Mouse (Mus musculus) gastrocnemius, postnatal 25 days (tissue): ENCODE data around the gene Col4a2. TPM values are rescaled to one million over a fixed set of nuclear protein-coding genes. Genes with fewer than 3 reads are reported as not detected.

Source experiments
- DNase-seq: peaks from one replicate; pipeline ENCODE4 v3.0.0; 2022
- total RNA-seq, 2 experiments: library from RNA; stranded (reverse); gene quantifications; 1 replicate in 1 of 2; 2 replicates in 1 of 2; pipeline ENCODE4 v1.2.3; 2021

Col4a2 gene
- total RNA-seq, 2 experiments from 2014 or later, result 101 to 136 TPM

DNA sequence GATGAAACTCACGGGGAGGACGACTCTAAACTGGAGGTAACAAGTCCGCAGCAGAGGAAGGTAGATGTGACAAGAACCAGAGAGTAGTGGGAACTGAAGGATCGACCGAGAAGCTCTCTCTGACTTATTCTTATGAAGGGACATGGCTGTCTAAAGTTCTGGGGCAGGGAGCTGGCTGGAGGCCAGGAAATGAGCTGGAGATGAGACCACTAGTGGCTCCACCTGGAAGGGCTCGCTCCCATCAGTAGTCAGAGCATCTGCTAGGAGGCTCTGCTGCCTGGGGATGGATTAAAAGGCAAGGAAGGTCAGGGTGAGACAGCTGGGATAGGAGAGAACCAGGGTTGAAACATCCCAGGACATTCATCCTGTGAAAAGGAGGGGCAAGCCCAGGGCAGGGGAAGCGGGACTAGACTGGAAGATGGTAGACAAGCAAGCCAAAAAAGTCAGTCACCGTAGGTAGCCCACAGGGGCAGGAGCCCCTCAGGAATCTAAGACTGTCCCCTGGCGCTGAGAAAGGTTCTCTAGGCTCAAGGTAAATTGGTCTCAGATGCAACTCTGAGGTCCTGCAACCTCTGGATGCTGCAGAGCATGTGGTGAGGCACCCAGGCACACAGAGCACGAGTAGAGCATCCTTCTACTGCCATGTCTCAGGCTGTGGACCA is 16.2 kb upstream of the Col4a2 start:
- DNase-seq, result no peak

DNA sequence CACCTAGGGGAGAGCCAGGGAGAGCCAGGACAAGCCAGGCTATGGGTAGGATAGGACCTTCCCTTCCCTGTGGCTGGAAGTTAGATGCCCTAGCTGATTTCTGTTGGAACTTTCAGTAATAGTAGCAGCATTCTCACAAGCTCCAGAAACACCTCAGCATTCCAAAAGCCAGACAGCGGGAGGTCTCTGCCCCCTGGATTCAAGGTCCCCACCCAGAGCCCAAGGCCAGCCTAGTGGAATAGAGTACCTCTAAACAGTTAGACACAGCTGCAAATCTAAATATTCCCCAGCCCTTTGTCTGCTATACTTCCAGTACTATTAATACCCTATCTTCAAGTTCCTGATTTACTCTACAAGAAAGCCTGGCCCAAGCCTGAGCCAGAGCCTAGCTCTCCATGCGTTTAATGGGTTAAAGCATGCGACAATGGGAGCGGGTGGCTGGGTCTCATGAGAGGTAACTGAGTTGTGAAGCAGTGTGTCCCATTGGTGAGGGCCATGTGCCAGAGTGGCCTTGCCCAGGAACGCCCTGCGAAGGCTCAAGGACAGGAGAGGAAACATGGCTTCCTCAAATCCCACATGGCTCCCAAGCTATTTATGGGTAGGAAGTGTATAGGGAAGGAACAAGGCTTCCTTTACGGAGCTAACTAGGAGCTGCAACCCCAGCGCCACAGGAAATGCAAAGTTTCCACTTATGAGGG is 15.3 kb upstream of the Col4a2 start:
- peak; percentile 56 for DNase-seq

GRCm38 (mm10) chr8:11298531-11299316 is 13.9 kb upstream of the Col4a2 start:
- DNase-seq, result no peak

GRCm38 (mm10) chr8:11299317-11299602 is 13.3 kb upstream of the Col4a2 start:
- DNase-seq, result no peak

- DNase-seq, result no peak
These were observed 12.2 kb upstream of the Col4a2 start for GRCm38 (mm10) chr8:11300436-11300835.

DNA sequence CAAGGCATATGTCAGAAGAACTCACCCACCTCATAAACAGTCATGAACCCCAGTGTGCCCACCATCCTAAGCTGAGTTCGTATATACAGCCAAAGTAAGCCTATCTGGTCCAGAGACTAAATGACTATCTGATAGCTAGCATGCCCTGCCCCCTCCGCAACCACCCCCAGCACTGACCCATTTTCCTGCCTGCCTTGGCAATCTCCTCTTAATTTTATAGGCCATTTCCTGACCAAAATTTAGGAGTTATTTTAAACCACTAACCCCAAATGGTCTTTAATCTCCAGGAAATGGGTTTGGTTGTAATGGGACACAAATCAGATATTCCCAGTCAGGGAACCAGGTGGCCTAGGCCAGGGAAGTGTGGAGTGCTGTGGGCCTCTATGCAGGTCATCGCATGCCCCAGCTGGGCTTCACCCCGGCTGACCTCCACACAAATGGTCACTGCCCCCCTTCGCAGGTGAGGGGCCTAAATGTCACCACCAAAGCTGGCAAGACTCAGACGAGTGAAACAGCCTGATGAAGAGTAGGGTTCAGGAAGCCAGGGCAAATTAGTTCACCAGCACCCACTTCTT is 8.5 kb upstream of the Col4a2 start:
- DNase-seq, result no peak

- no peak for DNase-seq
These were observed 7.1 kb upstream of the Col4a2 start for GRCm38 (mm10) chr8:11305539-11305938.

DNA sequence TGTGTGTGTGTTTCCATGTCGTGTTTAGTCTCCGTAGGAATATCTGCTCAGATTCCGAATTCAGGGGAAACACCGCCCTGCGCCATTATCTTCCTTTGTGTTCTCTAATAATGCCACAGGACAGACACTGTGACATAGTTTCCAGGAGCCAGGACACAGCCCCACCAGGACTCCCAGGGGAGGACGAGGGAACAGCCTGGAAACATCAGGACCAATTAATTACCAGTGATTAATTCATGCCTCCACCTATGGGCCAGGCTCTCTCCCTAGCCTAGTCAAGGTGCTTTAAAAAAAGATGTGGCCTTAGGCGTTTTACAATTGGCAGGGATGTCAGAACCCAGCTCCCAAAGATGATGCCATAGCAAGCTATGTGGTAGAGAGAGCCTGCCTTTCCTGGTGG is 5.2 kb upstream of the Col4a2 start:
- no peak for DNase-seq

- no peak for DNase-seq
These were observed 4.0 kb upstream of the Col4a2 start for GRCm38 (mm10) chr8:11308570-11308998.

- DNase-seq, result no peak
These were observed 3.4 kb upstream of the Col4a2 start for GRCm38 (mm10) chr8:11309226-11309625.

GRCm38 (mm10) chr8:11310049-11310448 is 2.6 kb upstream of the Col4a2 start:
- no peak for DNase-seq

DNA sequence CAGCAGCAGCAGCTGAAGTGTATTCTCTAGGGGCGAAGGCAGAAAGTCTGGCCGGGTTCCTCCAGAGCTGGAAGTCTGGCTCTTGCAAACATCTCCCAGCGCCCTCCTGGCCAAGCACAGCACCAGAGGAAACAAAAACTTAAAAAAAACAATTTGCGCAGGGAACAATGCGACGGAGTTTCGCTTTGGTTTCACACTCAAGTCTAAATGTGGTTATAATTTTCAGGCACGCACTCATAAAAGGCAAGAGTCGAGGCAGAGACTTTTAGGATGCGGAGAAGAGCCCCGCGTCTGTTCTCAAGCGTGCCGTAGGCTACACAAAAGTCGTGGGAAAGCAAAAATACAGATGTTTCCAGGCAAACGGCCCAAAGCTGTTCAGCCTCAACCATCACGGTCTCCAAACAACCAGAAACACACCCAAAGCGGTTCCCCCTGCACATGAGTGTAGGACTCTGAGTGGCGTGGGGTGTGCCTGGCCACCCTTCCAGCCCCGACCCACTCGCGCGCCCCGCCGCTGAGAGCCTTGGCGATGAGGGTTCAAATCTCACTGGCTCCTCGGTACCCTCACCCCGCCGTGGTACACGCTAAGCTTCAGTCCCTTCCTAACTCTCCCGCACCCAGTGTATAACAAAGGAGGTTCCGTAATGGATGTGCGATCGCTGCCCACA is 790 bp upstream of the Col4a2 start:
- peak; percentile 74 for DNase-seq

- DNase-seq, result no peak
These were observed 839 bp downstream of the Col4a2 start for GRCm38 (mm10) chr8:11313176-11314111.

GRCm38 (mm10) chr8:11314613-11315012 is 2.0 kb downstream of the Col4a2 start:
- no peak for DNase-seq

- no peak for DNase-seq
These were observed 2.8 kb downstream of the Col4a2 start for GRCm38 (mm10) chr8:11315179-11315943.

- no peak for DNase-seq
These were observed 3.5 kb downstream of the Col4a2 start for GRCm38 (mm10) chr8:11316118-11316517.

- no peak for DNase-seq
These were observed 6.8 kb downstream of the Col4a2 start for GRCm38 (mm10) chr8:11319405-11319804.

- no peak for DNase-seq
These were observed 9.2 kb downstream of the Col4a2 start for GRCm38 (mm10) chr8:11321841-11322240.

DNA sequence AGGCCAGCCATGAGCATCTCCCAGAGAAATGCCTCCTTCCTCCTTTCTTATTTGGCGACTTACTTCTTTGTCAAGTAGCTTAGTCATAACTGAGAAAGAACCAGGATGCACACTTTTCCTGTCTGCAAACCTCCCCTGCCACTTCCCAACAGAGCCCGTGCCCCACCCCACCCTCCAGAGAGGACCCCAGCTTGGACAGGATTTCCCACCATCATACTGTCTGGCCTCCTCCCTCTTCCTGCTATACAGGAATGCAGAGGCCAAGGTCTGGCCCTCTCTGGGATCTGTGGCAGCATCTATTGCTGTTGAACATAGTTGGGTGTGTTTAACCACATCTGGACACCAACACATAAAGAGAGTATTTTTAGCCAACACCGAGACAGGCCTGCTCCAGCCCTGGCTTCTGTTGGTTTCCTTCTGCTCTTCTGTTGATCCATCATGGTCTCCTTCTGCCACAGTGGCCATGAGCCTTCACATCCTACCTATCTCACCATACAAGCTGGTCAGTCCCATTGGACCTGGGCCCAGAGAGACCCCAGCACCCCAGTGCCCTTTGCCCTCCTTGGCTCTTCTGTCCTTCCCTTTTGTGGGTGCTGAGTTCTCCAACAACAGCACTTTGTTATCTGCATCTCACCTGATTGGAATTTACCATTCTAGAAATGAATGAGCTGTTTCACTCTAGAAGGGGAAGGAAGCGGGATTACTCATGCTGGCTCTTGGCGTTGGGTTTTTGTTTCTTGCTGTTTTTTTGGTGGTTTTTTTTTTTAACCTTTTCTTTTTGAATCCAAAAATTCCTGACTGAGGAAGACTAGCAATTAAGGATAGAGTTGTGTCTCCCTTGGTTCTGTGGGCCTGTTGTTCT is 10.3 kb downstream of the Col4a2 start:
- DNase-seq, result no peak
